Mouse (Mus musculus): Measurements from ENCODE around the gene Ing3. TPM values are rescaled to one million over a fixed set of nuclear protein-coding genes. Genes with fewer than 3 reads are reported as not detected.

Ing3 gene
- polyA plus RNA-seq (2012; rRNA removed), result 15.9 and 16.8 TPM in 2 replicates

- TF ChIP-seq POLR2A (IDR thresholded peaks at IDR 0.05; ENCODE audit: control insufficient read depth, extremely low read depth, insufficient read depth, low read length, poor library complexity), result no peak
- no peak for TF ChIP-seq CTCF (IDR thresholded peaks at IDR 0.05; ENCODE audit: borderline replicate concordance, control insufficient read depth, extremely low read depth, insufficient read depth, low read length, poor library complexity)
- WGBS, result under 1% methylated on average over 35 of the region's 35 CpGs
- H3K4me1 ChIP-seq (replicated peaks; ENCODE audit: control insufficient read depth, insufficient read depth, low read length), result 0 out of 2 replicates have a peak, but pooled peaks cover 4% of the 10 kb centered on the region
These were observed at the start of gene Ing3 for GRCm38 (mm10) chr6:21949226-21949731. TSS of gene Ing3 (plus strand) at chr6:21949571.

GRCm38 (mm10) chr6:21909720-21910119, 39.7 kb upstream of the Ing3 start:
- no peak for DNase-seq

More at GRCm38 (mm10) chr6:21949226-21949731, at the start of gene Ing3:
- no peaks in the 10 kb centered on the region for H3K27me3 ChIP-seq (ENCODE audit: control insufficient read depth, insufficient read depth, low read length)
- peak within 1 kb of the TSS; percentile 88 for H3K27ac ChIP-seq (ENCODE audit: control insufficient read depth, insufficient read depth, low read length)
- H3K36me3 ChIP-seq (ENCODE audit: control insufficient read depth, insufficient read depth, low read length), result peaks cover 7% of the 10 kb centered on the region
- peak; percentile 96 for DNase-seq
- peak within 1 kb of the TSS; percentile 87 for H3K4me3 ChIP-seq (ENCODE audit: control insufficient read depth, insufficient read depth, low read length)

GRCm38 (mm10) chr6:21910804-21911203, 38.6 kb upstream of the Ing3 start:
- no peaks in the 10 kb centered on the region for H3K4me1 ChIP-seq (replicated peaks; ENCODE audit: control insufficient read depth, insufficient read depth, low read length)
- no peak overlapping the region for H3K4me3 ChIP-seq (ENCODE audit: control insufficient read depth, insufficient read depth, low read length)
- H3K27ac ChIP-seq (ENCODE audit: control insufficient read depth, insufficient read depth, low read length), result no peak overlapping the region
- no peaks in the 10 kb centered on the region for H3K27me3 ChIP-seq (ENCODE audit: control insufficient read depth, insufficient read depth, low read length)
- TF ChIP-seq POLR2A (IDR thresholded peaks at IDR 0.05; ENCODE audit: control insufficient read depth, extremely low read depth, insufficient read depth, low read length, poor library complexity) (no peak), CTCF (IDR thresholded peaks at IDR 0.05; ENCODE audit: borderline replicate concordance, control insufficient read depth, extremely low read depth, insufficient read depth, low read length, poor library complexity) (no peak)
- no peak for DNase-seq
- no peaks in the 10 kb centered on the region for H3K36me3 ChIP-seq (ENCODE audit: control insufficient read depth, insufficient read depth, low read length)
- WGBS, result 95% methylated on average over 6 of the region's 6 CpGs

More at GRCm38 (mm10) chr6:21909720-21910119, 39.7 kb upstream of the Ing3 start:
- Histone ChIP-seq H3K27ac (ENCODE audit: control insufficient read depth, insufficient read depth, low read length) (no peak overlapping the region), H3K4me1 (replicated peaks; ENCODE audit: control insufficient read depth, insufficient read depth, low read length) (no peaks in the 10 kb centered on the region), H3K36me3 (ENCODE audit: control insufficient read depth, insufficient read depth, low read length) (no peaks in the 10 kb centered on the region), H3K27me3 (ENCODE audit: control insufficient read depth, insufficient read depth, low read length) (no peaks in the 10 kb centered on the region), H3K4me3 (ENCODE audit: control insufficient read depth, insufficient read depth, low read length) (no peak overlapping the region)
- TF ChIP-seq CTCF (IDR thresholded peaks at IDR 0.05; ENCODE audit: borderline replicate concordance, control insufficient read depth, extremely low read depth, insufficient read depth, low read length, poor library complexity), result no peak
- no peak for TF ChIP-seq POLR2A (IDR thresholded peaks at IDR 0.05; ENCODE audit: control insufficient read depth, extremely low read depth, insufficient read depth, low read length, poor library complexity)

GRCm38 (mm10) chr6:21916591-21916990, 32.8 kb upstream of the Ing3 start:
- no peak for TF ChIP-seq POLR2A (IDR thresholded peaks at IDR 0.05; ENCODE audit: control insufficient read depth, extremely low read depth, insufficient read depth, low read length, poor library complexity)
- no peak for TF ChIP-seq CTCF (IDR thresholded peaks at IDR 0.05; ENCODE audit: borderline replicate concordance, control insufficient read depth, extremely low read depth, insufficient read depth, low read length, poor library complexity)
- 84% methylated on average over 2 of the region's 2 CpGs for WGBS
- no peak overlapping the region for H3K27ac ChIP-seq (ENCODE audit: control insufficient read depth, insufficient read depth, low read length)
- no peaks in the 10 kb centered on the region for H3K36me3 ChIP-seq (ENCODE audit: control insufficient read depth, insufficient read depth, low read length)
- no peaks in the 10 kb centered on the region for H3K27me3 ChIP-seq (ENCODE audit: control insufficient read depth, insufficient read depth, low read length)
- H3K4me3 ChIP-seq (ENCODE audit: control insufficient read depth, insufficient read depth, low read length), result no peak overlapping the region
- DNase-seq, result no peak
- H3K4me1 ChIP-seq (replicated peaks; ENCODE audit: control insufficient read depth, insufficient read depth, low read length), result no peaks in the 10 kb centered on the region

GRCm38 (mm10) chr6:21924150-21924549, 25.2 kb upstream of the Ing3 start:
- no peak overlapping the region for H3K4me3 ChIP-seq (ENCODE audit: control insufficient read depth, insufficient read depth, low read length)
- no peak for DNase-seq
- no peak overlapping the region for H3K27ac ChIP-seq (ENCODE audit: control insufficient read depth, insufficient read depth, low read length)
- H3K4me1 ChIP-seq (replicated peaks; ENCODE audit: control insufficient read depth, insufficient read depth, low read length), result no peaks in the 10 kb centered on the region
- 7% methylated on average over 1 of the region's 1 CpGs for WGBS
- TF ChIP-seq CTCF (IDR thresholded peaks at IDR 0.05; ENCODE audit: borderline replicate concordance, control insufficient read depth, extremely low read depth, insufficient read depth, low read length, poor library complexity), result no peak
- TF ChIP-seq POLR2A (IDR thresholded peaks at IDR 0.05; ENCODE audit: control insufficient read depth, extremely low read depth, insufficient read depth, low read length, poor library complexity), result no peak
- no peaks in the 10 kb centered on the region for H3K36me3 ChIP-seq (ENCODE audit: control insufficient read depth, insufficient read depth, low read length)
- H3K27me3 ChIP-seq (ENCODE audit: control insufficient read depth, insufficient read depth, low read length), result no peaks in the 10 kb centered on the region

- Histone ChIP-seq H3K4me1 (replicated peaks; ENCODE audit: control insufficient read depth, insufficient read depth, low read length) (no peaks in the 10 kb centered on the region), H3K4me3 (ENCODE audit: control insufficient read depth, insufficient read depth, low read length) (no peak overlapping the region), H3K27ac (ENCODE audit: control insufficient read depth, insufficient read depth, low read length) (no peak overlapping the region), H3K27me3 (ENCODE audit: control insufficient read depth, insufficient read depth, low read length) (no peaks in the 10 kb centered on the region), H3K36me3 (ENCODE audit: control insufficient read depth, insufficient read depth, low read length) (no peaks in the 10 kb centered on the region)
- no peak for DNase-seq
- WGBS, result 87% methylated on average over 4 of the region's 4 CpGs
- TF ChIP-seq CTCF (IDR thresholded peaks at IDR 0.05; ENCODE audit: borderline replicate concordance, control insufficient read depth, extremely low read depth, insufficient read depth, low read length, poor library complexity) (no peak), POLR2A (IDR thresholded peaks at IDR 0.05; ENCODE audit: control insufficient read depth, extremely low read depth, insufficient read depth, low read length, poor library complexity) (no peak)
These were observed 11.3 kb upstream of the Ing3 start for GRCm38 (mm10) chr6:21937981-21938635.

Measured in thymus, adult 2 months (tissue).